Mouse (Mus musculus): ENCODE data around the gene Aff1. TPM values are rescaled to one million over a fixed set of nuclear protein-coding genes. Genes with fewer than 3 reads are reported as not detected.

The Aff1 gene
- polyA plus RNA-seq, 1 experiment from 2014 or later: 1.9 TPM

GRCm38 (mm10) chr5:103852756-103853549, 160.8 kb downstream of the Aff1 start:
- 79% methylated on average over 4 of the region's 4 CpGs for WGBS
- H3K36me3 ChIP-seq (ENCODE audit: control insufficient read depth, insufficient read depth, low read length): no peaks in the 10 kb centered on the region
- H3K4me3 ChIP-seq (ENCODE audit: low read length): no peak overlapping the region
- no peaks in the 10 kb centered on the region for H3K27me3 ChIP-seq (replicated peaks; ENCODE audit: control insufficient read depth, insufficient read depth, low read length)
- no peak for ATAC-seq
- peaks cover 9% of the 10 kb centered on the region for H3K4me1 ChIP-seq (ENCODE audit: control insufficient read depth, insufficient read depth, low read depth, low read length)
- no peak overlapping the region for H3K4me2 ChIP-seq (ENCODE audit: low read length)
- no peak overlapping the region for H3K9ac ChIP-seq (ENCODE audit: low read depth, low read length)
- no peak overlapping the region for H3K27ac ChIP-seq (ENCODE audit: low read depth, low read length)
- no peaks in the 10 kb centered on the region for H3K9me3 ChIP-seq (ENCODE audit: control insufficient read depth, low read length)

DNA sequence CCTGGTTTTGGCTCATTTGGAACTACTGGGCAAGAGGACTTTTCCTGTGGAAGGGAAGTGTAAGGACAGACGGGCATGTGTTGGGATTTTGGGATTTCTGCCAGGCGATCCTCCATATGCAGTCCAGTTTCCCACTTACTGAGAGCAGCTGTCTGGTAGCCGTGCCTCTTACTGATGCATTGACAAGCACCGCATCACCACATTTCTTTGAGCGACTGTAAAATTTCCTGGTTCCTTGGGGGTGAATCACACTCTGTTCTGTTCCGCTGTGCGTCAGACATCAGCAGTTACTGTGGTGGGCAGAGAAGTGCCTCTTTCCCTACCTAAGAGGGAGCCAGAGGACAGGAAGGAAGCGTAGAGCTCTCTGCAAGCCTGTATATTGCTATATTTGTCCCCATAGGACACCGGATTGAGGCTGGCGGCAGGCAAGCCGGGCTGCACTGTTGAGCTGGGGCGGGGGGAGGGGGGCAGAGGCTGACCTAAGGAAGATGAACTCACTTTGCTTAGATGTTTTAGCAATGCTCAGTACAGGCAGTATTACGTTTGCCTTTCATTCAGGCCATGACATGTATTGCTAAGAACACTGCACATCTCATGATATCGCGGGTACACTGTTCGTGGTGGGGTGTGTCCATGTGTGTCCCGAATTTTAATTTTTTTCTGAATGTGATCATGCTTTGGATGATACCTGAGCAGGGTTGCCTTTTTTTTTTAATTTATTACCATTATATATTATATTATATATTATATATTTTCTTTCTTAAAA, 162.1 kb downstream of the Aff1 start:
- peaks cover 9% of the 10 kb centered on the region for H3K4me1 ChIP-seq (ENCODE audit: control insufficient read depth, insufficient read depth, low read depth, low read length)
- H3K36me3 ChIP-seq (ENCODE audit: control insufficient read depth, insufficient read depth, low read length): no peaks in the 10 kb centered on the region
- peak overlapping the region; percentile 26; the same call in 1 of the 2 replicates for H3K27ac ChIP-seq (ENCODE audit: low read depth, low read length)
- 42% methylated on average over 17 of the region's 17 CpGs for WGBS
- H3K9ac ChIP-seq (ENCODE audit: low read depth, low read length): no peak overlapping the region
- H3K4me3 ChIP-seq (ENCODE audit: low read length): no peak overlapping the region
- H3K9me3 ChIP-seq (ENCODE audit: control insufficient read depth, low read length): no peaks in the 10 kb centered on the region
- peak; percentile 82 for ATAC-seq
- peak overlapping the region; percentile 31 for H3K4me2 ChIP-seq (ENCODE audit: low read length)
- H3K27me3 ChIP-seq (replicated peaks; ENCODE audit: control insufficient read depth, insufficient read depth, low read length): no peaks in the 10 kb centered on the region

DNA sequence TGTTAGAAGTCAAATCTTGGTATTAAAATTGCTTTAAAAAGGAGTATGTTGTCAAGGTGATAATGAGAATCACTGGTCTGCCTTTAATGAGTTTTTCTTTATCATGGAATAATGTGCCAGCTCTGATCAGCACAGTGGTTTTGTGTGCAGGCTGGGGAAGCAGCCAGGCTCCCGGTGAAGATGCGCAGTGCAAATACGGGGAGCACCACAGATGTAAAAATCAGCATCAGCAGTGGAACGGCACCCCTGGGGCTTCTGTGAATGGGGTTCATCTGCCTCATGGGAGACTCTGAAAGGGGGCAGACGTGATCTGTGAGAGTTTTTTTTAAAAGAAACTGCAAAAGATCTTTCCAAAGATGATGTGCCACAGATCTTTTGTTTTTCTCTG, 162.6 kb downstream of the Aff1 start:
- H3K4me1 ChIP-seq (ENCODE audit: control insufficient read depth, insufficient read depth, low read depth, low read length): peaks cover 9% of the 10 kb centered on the region
- no peaks in the 10 kb centered on the region for H3K36me3 ChIP-seq (ENCODE audit: control insufficient read depth, insufficient read depth, low read length)
- no peak for ATAC-seq
- H3K27me3 ChIP-seq (replicated peaks; ENCODE audit: control insufficient read depth, insufficient read depth, low read length): no peaks in the 10 kb centered on the region
- H3K9ac ChIP-seq (ENCODE audit: low read depth, low read length): no peak overlapping the region
- H3K4me3 ChIP-seq (ENCODE audit: low read length): no peak overlapping the region
- no peaks in the 10 kb centered on the region for H3K9me3 ChIP-seq (ENCODE audit: control insufficient read depth, low read length)
- H3K27ac ChIP-seq (ENCODE audit: low read depth, low read length): no peak overlapping the region
- WGBS: 31% methylated on average over 5 of the region's 5 CpGs
- no peak overlapping the region for H3K4me2 ChIP-seq (ENCODE audit: low read length)

DNA sequence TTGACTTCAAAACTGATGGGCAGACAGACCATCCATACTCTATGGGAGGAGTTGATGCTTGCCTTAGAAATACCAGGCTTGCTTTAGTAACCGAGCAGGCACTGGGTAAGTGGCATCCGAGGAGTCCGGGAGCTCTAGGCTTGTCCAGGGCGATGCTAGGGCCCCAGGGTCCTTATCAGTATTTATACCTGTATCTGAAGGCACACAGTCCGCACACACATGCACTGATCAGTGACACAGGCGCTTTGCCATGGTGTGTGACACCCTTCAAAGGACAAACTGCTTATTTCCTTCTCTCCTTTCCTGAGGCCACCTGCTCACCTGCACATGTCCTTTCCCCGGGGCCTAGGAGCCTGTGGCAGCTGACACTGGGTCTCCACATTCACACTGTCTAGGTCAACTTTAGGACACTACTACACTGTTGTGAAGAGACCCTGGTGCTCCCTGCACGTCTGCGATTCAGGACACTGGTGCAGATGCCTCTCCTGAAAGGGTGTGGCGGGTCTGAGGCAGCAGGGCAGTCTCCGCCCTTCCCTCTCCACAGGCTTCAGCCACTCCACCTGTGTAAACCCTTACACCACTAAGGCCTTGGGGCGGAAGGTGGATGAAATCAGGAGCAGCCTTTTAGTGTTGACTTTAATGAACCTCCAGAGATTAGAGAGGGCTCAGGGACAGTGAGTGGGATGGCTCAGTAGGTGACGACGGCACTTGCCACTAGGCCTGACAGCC, 163.5 kb downstream of the Aff1 start:
- Histone ChIP-seq H3K36me3 (ENCODE audit: control insufficient read depth, insufficient read depth, low read length) (no peaks in the 10 kb centered on the region), H3K27ac (ENCODE audit: low read depth, low read length) (no peak overlapping the region), H3K9ac (ENCODE audit: low read depth, low read length) (no peak overlapping the region), H3K4me1 (ENCODE audit: control insufficient read depth, insufficient read depth, low read depth, low read length) (peaks cover 9% of the 10 kb centered on the region), H3K9me3 (ENCODE audit: control insufficient read depth, low read length) (no peaks in the 10 kb centered on the region), H3K4me3 (ENCODE audit: low read length) (no peak overlapping the region), H3K4me2 (ENCODE audit: low read length) (no peak overlapping the region), H3K27me3 (replicated peaks; ENCODE audit: control insufficient read depth, insufficient read depth, low read length) (no peaks in the 10 kb centered on the region)
- WGBS: 87% methylated on average over 14 of the region's 14 CpGs
- peak; percentile 19 for ATAC-seq

GRCm38 (mm10) chr5:103856286-103857009, 164.3 kb downstream of the Aff1 start:
- Histone ChIP-seq H3K36me3 (ENCODE audit: control insufficient read depth, insufficient read depth, low read length) (no peaks in the 10 kb centered on the region; the same call in 1 of the 2 replicates), H3K4me1 (ENCODE audit: control insufficient read depth, insufficient read depth, low read depth, low read length) (peaks cover 9% of the 10 kb centered on the region), H3K9ac (ENCODE audit: low read depth, low read length) (no peak overlapping the region), H3K4me2 (ENCODE audit: low read length) (no peak overlapping the region), H3K9me3 (ENCODE audit: control insufficient read depth, low read length) (no peaks in the 10 kb centered on the region), H3K27ac (ENCODE audit: low read depth, low read length) (no peak overlapping the region), H3K27me3 (replicated peaks; ENCODE audit: control insufficient read depth, insufficient read depth, low read length) (no peaks in the 10 kb centered on the region), H3K4me3 (ENCODE audit: low read length) (no peak overlapping the region)
- ATAC-seq: peak; percentile 40; the same call in 1 of the 2 replicates
- 65% methylated on average over 5 of the region's 5 CpGs for WGBS

- Histone ChIP-seq H3K9ac (ENCODE audit: low read depth, low read length) (no peak overlapping the region), H3K4me1 (ENCODE audit: control insufficient read depth, insufficient read depth, low read depth, low read length) (peaks cover 9% of the 10 kb centered on the region), H3K4me3 (ENCODE audit: low read length) (no peak overlapping the region), H3K36me3 (ENCODE audit: control insufficient read depth, insufficient read depth, low read length) (peaks cover under 1% of the 10 kb centered on the region; the same call in 1 of the 2 replicates), H3K9me3 (ENCODE audit: control insufficient read depth, low read length) (no peaks in the 10 kb centered on the region), H3K27ac (ENCODE audit: low read depth, low read length) (no peak overlapping the region), H3K27me3 (replicated peaks; ENCODE audit: control insufficient read depth, insufficient read depth, low read length) (no peaks in the 10 kb centered on the region), H3K4me2 (ENCODE audit: low read length) (no peak overlapping the region)
- WGBS: 68% methylated on average over 2 of the region's 2 CpGs
- no peak for ATAC-seq
Measured at GRCm38 (mm10) chr5:103857151-103857550, 165.0 kb downstream of the Aff1 start.

- Histone ChIP-seq H3K4me2 (ENCODE audit: low read length) (no peak overlapping the region), H3K4me3 (ENCODE audit: low read length) (no peak overlapping the region), H3K36me3 (ENCODE audit: control insufficient read depth, insufficient read depth, low read length) (peaks cover 10% of the 10 kb centered on the region; the same call in 1 of the 2 replicates), H3K27ac (ENCODE audit: low read depth, low read length) (no peak overlapping the region), H3K9ac (ENCODE audit: low read depth, low read length) (no peak overlapping the region), H3K27me3 (replicated peaks; ENCODE audit: control insufficient read depth, insufficient read depth, low read length) (no peaks in the 10 kb centered on the region), H3K9me3 (ENCODE audit: control insufficient read depth, low read length) (no peaks in the 10 kb centered on the region), H3K4me1 (ENCODE audit: control insufficient read depth, insufficient read depth, low read depth, low read length) (no peaks in the 10 kb centered on the region)
- 93% methylated on average over 11 of the region's 11 CpGs for WGBS
- no peak for ATAC-seq
Measured at GRCm38 (mm10) chr5:103860622-103861021, 168.4 kb downstream of the Aff1 start.

DNA sequence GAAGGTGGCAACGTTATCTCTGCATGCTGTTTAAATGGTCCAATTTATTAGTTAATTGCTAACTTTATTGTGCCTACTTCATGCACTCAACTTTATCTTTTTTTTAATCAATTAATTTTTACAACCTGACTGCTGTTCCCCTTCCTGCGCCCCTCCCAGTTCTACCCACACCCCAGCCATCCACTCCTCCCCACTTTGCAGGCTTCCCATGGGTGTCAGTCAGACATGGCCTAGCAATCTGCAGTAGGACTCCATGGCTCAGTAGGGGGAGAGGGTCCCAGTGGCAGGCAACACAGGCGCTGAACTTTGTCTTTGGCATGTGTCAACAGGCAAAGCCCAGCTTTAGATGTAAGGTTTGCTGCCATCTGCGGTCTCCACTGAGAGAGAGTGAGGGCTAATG, 171.6 kb downstream of the Aff1 start:
- no peak overlapping the region for H3K4me3 ChIP-seq (ENCODE audit: low read length)
- no peak overlapping the region for H3K27ac ChIP-seq (ENCODE audit: low read depth, low read length)
- H3K9me3 ChIP-seq (ENCODE audit: control insufficient read depth, low read length): no peaks in the 10 kb centered on the region
- no peak overlapping the region for H3K4me2 ChIP-seq (ENCODE audit: low read length)
- H3K36me3 ChIP-seq (ENCODE audit: control insufficient read depth, insufficient read depth, low read length): peaks cover 22% of the 10 kb centered on the region
- H3K4me1 ChIP-seq (ENCODE audit: control insufficient read depth, insufficient read depth, low read depth, low read length): no peaks in the 10 kb centered on the region
- no peaks in the 10 kb centered on the region for H3K27me3 ChIP-seq (replicated peaks; ENCODE audit: control insufficient read depth, insufficient read depth, low read length)
- ATAC-seq: no peak
- WGBS: 95% methylated on average over 4 of the region's 4 CpGs
- H3K9ac ChIP-seq (ENCODE audit: low read depth, low read length): no peak overlapping the region
